Mouse (Mus musculus) granulocyte monocyte progenitor cell, adult 5-6 weeks (primary cell): ENCODE results near the gene Parvb. TPM values are rescaled to one million over a fixed set of nuclear protein-coding genes. Genes with fewer than 3 reads are reported as not detected.

ENCODE experiments used
- ATAC-seq: replicated peaks from 2 replicates; pipeline ENCODE4 v1.8.0; 2016; ENCODE audit warnings: mild to moderate bottlenecking, moderate TSS enrichment, inconsistent platforms; ENCODE audit not compliant: poor library complexity, severe bottlenecking
- total RNA-seq, 2 experiments: library from RNA; stranded (forward) in 1 of 2; stranded (reverse) in 1 of 2; fragments of 200-712, 200-1000 nt in 1 of 2; fragments of >200 nt in 1 of 2; fragmentation: Nextera tagmentation in 1 of 2; gene quantifications; 2 replicates each; pipeline ENCODE4 v1.2.3; 2014 to 2017

Gene Parvb
- total RNA-seq, 2 experiments from 2014 or later, result 0.36 to 4.3 TPM

DNA sequence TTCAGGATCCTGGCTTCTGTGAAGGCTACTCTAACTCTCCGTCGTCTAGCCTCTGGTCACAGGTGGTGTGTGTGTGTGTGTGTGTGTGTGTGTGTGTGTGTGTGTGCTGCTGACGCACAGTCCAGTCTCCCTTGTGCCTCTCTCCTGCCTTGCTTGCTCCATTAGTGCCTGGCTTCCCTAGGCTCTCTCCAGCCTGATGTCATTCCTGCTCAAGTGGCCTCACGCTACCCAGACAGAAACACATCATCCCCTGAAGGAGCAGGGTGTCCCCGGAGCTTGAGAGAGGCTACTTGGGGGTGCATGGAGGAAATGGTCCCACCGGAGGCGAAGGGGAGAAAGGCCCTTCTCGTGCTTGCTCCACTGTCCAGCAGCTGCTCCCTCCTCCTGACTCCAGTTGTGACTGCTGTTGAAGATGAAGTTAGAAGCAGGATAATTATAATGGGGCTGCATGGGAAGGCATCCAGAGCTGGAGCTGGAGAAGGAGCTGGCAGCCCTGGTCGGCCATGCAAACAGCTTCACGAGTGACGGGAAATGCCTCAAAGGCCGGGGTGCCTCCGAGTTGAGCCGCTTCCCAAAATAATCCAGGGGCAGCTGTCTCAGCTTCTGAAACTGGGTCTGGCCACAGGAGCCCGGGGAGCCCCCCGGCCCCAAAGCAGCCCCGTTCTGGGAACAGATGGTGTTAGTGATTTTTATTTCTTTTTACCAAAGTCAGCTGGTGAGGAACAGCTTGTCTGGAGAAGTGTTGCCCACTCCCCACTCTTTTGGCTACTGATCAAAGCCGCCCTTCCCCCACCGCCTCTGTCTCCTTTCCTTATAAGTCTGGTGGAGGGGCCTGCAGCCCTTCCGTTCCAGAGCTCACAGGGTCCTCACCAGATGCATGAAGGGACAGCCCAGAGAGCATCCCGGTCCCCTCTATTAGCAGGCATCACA is 120.3 kb downstream of the Parvb start:
- ATAC-seq, result no peak

DNA sequence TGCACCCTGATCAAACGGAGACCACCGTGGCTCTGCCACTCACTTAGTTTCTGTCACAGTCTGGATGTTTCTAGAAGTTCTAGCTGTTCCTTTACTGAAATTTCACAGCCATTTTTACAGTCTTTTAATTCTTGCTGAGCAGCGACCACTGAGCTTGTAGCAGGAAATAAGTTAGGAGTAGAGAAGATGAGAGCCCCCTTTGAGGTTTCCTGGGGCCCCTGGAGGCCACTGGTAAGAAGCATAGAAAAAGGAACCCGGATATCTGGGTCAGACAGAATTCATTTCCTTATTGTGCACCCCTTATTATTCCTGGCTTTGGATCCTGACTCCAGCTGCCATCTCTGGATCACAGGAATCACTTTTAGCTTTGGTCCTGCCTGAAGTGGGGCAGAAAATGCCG is 123.2 kb downstream of the Parvb start:
- ATAC-seq, result no peak

DNA sequence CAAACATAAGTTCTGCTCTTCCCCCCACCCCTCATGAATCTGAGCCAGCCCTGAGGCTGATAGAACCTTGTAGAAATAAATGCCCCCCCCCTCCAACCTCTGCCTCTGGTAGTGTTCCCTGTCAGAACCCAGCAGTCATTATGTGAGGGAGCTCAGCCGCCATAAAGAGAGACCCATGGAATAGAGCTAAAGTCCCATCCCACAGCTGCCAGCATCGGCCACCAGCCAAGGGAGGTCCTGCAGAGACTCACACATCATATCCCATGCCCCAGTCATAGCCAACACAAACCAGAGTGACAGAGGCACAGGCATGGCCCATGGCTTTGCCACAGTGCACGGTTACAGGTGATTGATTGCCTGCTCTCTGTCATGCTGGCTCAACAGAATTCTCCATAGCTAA is 132.9 kb downstream of the Parvb start:
- ATAC-seq, result no peak

Other genes with a start within 250 kb of the Parvb start
- gene Efcab6, start 166.7 kb upstream of the Parvb start, total RNA-seq (2014; fragmentation: Nextera tagmentation), result not detected in 2 replicates
- not detected in 2 replicates for gene Efcab6, start 166.7 kb upstream of the Parvb start, total RNA-seq (2017)
- gene Sult4a1, start 126.3 kb upstream of the Parvb start, total RNA-seq (2014; fragmentation: Nextera tagmentation), result not detected in 2 replicates
- not detected in 2 replicates for gene Sult4a1, start 126.3 kb upstream of the Parvb start, total RNA-seq (2017)
- gene Pnpla5, start 108.9 kb upstream of the Parvb start, total RNA-seq (2014; fragmentation: Nextera tagmentation), result not detected in 2 replicates
- gene Pnpla5, start 108.9 kb upstream of the Parvb start, total RNA-seq (2017), result not detected in 2 replicates
- gene Pnpla3, start 64.2 kb upstream of the Parvb start, total RNA-seq (2014; fragmentation: Nextera tagmentation), result not detected in 2 replicates
- not detected in 2 replicates for gene Pnpla3, start 64.2 kb upstream of the Parvb start, total RNA-seq (2017)
- 51.4 and 66.9 TPM in 2 replicates for gene Samm50, start 39.8 kb upstream of the Parvb start, total RNA-seq (2014; fragmentation: Nextera tagmentation)
- gene Samm50, start 39.8 kb upstream of the Parvb start, total RNA-seq (2017), result 41.9 and 47.7 TPM in 2 replicates
- gene Parvg, start 92.0 kb downstream of the Parvb start, total RNA-seq (2014; fragmentation: Nextera tagmentation), result 154 and 178 TPM in 2 replicates
- 215 and 279 TPM in 2 replicates for gene Parvg, start 92.0 kb downstream of the Parvb start, total RNA-seq (2017)
- not detected in 2 replicates for gene Shisal1, start 215.1 kb downstream of the Parvb start, total RNA-seq (2014; fragmentation: Nextera tagmentation)
- gene Shisal1, start 215.1 kb downstream of the Parvb start, total RNA-seq (2017), result not detected in 2 replicates